Mouse (Mus musculus) lung, postnatal 10 days (tissue): ENCODE measurements around the gene Acvrl1.

ENCODE experiments used
- DNase-seq: peaks from one replicate; pipeline ENCODE4 v3.0.0; 2021

The Acvrl1 gene

DNA sequence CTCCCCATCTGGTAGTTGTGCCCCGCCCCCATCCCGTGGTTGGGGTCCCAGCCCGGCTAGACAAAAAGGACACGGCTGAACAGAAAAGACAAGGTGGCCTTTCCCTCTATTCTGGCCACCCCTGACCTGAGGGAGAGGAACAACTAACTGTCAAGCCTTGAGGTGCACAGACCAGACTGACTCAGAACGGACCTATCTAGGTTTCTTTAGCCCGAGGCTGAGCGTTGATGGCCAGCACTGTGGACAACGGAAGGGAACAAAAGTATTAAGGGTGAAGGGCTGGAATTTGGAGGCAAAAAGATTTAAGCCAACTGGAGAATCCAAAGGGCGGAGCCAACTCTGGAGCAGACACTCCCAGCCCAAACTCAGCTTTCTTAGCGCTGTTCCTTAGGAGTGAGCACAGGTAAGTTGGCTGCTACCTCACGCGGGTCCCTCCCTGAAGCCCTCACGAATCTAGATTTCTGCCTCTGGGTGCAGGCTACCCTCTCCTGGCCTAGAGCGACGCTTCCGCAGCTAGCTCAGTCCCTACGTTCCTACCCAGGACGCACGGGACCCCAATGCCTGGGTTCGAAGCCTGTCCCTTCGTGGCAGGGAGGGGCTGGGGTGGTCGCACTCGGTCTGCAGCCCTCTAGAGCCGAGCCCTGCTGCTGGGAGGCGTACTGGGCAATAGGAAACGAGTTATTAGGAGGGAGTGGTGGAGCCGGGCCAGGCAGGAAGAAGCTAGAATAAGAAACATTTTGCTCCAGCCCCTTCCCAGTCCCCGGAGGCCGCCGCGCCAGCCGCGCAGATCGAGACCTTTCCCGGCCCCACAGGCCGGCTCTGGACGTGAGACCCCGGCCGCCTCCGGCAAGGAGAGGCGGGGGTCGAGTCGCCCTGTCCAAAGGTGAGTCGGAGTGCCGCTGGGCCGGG lies at the start of gene Acvrl1:
Acvrl1 (plus strand) TSS at position 342 of the 909 bp plus-strand sequence.
- DNase-seq = peak; percentile 81

DNA sequence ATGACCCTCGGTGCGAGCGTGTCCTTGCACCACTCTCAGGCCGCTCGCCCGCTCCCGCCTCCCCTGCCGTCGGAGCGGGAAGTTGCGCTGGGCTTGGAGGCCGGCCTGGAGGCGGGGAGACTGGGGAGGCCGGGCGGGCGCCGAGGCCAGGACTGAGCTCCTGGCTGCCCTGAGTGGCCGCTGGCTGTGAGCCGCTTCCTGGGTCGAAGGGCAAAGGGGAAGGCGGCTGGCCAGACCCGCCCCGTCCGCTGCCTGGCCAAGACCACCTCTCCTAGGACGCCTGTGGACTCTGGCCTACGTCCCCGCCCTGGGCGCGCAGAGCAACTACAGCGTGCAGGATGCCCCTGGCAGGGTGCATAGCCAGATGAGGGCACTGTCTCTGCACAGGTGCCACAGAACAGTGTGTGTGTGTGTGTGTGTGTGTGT lies 49.6 kb upstream of the Acvrl1 start:
- DNase-seq = peak; percentile 94

DNA sequence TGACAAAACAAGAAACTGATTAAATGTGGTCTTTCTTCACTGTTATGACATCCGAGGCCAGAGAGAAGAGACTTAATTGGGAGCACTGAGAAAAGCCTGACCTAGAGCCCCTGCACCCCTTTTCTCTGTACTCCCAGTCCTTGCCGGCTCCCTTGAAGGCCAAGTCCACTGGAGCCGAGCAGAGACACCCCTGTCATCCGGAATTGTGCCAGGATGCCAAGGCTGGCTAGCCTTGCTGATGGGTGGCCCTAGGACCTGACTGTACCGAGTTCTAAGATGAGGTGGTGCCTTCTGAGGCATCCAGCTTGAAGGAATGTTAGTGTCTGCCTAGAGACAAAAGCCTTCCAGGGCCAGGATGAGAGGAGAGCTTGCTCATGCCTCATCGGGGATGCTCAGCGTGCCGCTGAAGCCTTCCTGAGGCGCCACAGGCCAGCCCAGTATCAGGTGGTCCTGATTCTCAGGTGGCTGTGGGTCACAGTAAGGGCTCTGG lies 48.2 kb upstream of the Acvrl1 start:
- no peak for DNase-seq

DNA sequence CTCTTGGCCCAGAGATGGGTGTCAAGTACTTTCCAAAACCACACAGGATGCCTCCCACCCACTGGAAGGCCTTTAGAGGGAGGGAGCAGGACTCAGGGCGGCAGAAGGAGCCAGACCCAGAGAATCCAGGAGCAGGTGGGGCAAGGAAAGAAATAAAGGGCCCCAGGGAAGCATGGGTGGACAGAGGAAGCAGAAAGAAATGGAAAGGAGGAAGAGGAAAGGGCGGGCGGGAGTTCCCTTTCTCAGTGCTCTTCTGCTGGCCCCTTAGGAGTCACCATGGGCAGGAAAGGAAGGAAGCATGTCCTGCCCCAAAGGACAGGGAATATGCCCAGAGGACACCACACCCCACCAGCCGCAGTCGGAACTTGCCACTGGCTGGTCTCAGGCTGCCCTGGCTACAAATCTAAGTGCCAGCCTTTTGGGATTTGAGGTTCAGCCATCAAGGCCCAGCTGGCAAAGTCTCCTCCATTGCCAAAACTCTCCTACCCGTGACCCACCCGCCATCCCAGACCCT lies 47.2 kb upstream of the Acvrl1 start:
- peak; percentile 42 for DNase-seq

DNA sequence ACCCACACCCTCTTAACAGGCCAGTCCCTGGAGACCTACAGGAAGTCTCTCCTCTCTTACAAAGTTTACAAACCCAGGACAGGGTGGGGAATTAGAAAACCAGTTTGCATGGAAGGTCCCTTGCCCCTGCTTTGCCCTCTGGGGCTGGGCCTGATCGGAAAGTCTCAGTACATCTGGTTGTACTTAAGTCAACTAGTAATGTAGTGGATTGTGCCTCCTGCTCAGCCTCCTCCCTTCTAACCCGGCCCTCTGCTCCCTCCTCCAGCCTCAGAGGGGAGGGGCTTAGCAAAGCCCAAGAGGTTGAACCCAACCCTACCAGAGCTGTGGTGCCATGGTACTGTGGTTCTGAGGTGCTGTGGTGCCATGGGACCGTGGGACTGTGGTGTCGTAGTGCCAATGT lies 46.1 kb upstream of the Acvrl1 start:
- DNase-seq = peak; percentile 44

DNA sequence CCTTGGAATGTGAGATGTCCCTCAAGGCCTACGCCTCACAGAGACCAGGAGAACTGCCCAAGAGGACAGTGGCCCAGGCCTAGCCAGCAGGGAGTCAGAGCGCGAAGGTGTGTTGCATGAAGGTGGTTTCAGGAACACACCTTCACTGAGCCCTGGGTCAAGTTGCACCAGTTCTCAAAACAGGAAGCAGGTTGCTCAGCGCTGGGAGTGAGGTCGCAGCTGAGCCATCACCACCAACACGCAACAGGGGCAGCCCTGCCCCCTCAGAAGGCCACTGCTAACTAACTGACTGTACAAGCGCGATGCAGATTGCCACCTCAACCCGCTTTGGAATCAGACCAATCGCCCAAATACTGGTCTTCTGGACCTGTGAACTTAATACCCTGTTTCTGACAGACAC lies 43.8 kb upstream of the Acvrl1 start:
- DNase-seq = no peak

DNA sequence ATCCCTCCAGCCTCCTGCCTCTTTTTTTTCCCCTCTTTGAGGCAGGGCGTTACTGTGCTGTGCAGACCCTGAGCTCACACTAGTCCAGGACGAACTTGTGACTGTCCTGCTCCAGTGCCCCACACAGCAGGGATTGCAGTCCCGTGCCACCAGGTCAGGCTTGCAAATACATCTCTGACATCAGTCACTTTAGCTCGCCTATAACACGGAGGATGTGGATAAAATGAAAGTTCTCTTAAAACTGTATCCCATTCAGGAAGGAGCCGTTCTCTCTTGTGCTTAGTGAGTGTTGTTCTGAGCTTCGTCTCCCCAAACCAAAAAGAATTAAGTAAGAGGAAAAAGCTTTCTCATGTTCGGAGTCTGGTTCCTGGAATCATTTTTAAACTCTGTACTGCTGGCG lies 41.9 kb upstream of the Acvrl1 start:
- DNase-seq = no peak

DNA sequence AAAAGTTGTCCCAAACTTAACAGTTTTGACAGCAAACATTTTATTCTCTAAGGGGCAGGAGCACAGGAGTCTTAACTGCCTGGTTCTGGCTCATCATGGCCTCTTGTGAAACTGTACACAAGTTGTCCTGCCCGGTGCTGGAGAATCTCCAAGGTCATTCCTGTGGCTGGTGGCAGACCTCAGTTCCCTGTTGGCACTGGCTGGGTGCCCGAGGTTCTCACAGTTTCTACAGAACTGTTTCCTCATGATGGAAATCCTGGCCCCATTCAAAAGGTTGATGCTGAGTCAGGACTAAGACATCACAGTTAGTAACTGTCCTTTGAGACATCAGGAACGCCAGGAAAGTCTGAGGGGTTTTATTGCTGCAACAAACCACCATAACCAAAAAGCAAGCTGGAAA lies 41.4 kb upstream of the Acvrl1 start:
- DNase-seq = peak; percentile 60

DNA sequence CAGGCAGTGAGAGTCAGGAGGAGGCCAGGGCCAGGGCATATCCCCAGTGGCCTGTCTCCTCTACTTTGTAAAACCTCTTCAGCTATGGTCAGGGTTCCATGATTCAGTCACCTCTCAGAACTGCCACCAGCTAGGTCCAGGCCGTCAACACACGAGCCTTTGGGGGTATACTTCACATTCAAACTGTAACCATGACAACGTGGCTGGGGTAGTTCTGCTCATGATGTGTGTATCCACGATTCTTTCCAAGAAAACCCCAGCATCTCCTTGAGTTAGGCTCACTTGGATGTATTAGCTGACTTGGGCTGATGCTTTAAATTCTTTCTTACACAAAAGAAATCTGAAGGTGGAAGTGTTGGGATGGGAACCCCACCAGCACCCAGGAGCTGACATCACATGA lies 40.0 kb upstream of the Acvrl1 start:
- no peak for DNase-seq

DNA sequence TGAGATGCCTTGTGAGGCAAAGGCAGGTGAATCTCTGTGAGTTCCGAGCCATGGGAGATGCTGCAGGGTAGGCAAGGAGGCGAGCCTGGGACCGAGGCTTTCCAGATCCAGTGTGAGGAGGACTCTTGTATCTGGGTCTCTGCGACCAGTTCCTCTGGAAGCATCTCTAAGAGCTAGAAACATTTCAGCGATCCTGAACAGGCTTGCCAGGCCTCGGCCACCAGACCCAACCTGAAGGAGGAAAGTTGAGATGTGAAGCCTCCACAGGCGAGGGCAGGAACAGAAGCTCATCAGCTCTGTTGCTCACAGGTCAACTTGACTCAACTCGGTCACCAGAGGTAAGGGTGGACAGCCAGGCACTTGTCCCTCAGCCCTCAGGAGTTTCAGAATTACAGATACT lies 36.8 kb upstream of the Acvrl1 start:
- no peak for DNase-seq

DNA sequence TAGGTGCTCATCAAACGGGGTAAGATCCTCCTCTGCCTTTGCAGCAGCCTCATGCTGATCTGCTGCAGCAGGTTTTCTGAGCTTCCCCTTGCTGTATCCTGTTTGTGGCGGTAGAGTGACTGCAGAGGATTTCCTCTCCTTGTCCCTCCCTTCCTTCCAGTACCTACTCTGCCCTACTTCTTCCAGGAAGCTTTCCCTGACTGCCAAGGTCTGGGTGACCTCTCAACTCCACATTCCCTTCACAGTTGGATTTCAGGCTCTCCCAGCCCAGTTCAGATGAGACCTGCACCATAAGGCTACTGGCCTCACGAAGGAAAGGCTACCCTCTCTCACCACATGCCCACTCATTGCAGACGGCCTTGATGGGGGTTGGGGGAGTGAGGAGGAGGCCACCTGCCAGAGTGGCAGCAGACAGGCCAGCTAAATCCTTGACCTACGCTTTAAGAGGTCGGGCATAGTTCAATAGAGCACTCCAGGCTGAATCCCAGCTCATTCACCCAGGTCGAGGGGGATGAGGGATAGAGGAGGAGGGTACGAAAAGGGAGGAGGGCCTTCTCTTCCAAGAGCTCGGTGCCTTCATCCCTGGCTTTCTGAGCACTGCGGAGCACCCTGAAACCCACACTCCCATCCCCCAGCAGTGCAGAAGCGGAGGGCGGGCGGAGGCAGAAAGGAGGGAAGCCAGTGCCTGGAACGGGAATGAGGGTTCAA lies 36.0 kb upstream of the Acvrl1 start:
- no peak for DNase-seq

DNA sequence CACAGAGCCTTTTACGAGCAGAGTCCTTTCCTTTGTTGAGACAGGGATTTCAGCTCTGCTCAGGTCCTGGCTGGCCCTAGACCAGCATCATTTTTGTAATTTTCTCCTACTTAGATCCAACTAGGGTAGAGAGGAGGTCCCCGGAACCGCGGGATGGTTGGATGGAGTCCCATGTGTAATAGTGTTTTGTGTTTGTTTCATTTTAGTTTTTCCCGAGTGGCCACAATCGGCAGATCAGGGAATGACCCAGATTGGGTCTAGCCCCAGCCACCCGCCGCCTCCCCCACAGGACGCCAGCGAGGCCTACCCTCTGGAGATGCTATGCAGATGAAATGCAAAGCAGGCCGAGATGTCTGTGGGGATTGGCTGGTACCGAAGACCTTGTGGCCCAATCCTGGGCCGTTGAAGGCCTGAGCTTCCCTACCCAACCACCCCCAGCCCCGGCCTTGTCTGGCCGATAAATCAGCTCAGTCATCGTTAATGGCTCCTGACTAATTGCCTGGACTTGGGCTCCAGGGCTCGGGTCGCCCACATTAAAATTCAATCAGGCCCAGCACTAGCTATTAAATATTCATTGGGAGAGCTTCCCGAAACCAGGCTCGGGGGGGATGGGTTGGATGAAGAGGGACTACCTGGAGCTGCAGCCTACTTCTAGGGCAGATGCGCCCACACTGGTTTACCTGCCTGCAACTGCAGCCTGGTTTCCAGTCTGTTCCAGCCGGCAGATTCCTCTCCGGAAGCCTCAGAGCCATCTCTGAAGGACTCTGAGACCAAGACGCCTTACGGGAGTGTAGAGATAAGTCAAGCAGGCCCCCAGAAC lies 35.3 kb upstream of the Acvrl1 start:
- DNase-seq = no peak

DNA sequence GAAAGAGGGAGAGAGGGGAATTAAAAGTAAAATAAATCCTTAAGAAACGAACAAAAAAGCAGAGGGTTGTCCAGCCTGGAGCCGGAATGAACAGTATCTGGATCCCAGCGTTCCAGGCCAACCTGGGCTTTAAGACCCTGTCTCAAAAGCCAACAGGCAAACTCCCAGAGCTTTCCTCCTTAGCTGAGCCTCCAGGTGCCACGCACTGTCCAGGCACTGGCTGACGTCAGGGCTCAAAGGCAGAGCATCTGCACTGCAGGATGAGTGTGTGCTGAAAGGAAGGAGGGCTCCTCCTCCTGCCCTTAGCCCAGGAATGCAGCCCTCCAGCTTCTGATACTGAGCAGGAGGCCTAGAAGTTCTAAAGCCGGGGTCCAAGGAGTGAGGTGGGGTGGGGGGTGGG lies 34.3 kb upstream of the Acvrl1 start:
- DNase-seq = no peak

DNA sequence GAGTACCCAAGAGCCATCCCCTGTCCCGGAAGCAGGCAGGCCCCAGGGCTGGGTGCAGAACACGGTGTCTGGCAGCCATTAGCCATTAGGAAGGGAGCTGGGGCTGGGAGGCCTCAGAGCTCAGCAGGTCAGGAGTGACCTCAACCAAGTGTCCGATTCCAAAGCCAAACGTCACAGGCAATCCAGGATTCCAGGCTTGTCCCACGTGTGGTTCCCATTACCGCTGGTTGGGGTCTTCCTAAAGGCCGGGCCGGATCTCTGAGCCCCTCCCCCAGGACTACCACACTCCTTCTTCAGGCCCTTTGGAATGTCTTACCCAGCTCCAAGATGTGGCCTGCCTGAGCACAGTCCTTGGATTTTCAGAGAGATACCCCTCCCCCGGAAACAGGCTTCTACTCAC lies 33.3 kb upstream of the Acvrl1 start:
- DNase-seq = no peak

DNA sequence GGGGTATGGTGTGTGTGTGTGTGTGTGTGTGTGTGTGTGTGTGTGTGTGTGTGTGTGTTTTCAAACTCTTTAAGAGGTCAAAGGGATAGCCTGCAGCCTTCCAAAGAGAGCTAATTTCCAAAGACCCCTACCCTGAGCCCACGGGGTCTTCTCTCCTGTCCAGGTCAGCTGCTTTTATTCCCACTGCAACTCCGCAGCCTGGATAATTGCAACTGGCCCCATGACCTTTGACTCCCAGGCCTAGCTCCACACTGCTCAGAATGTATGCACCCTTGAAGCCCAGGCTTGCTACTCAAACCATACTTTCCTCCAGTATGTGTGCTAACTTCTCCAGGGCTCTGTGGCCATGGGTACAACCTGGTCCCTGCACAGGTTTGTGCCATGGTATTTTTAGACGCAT lies 32.9 kb upstream of the Acvrl1 start:
- DNase-seq = no peak

DNA sequence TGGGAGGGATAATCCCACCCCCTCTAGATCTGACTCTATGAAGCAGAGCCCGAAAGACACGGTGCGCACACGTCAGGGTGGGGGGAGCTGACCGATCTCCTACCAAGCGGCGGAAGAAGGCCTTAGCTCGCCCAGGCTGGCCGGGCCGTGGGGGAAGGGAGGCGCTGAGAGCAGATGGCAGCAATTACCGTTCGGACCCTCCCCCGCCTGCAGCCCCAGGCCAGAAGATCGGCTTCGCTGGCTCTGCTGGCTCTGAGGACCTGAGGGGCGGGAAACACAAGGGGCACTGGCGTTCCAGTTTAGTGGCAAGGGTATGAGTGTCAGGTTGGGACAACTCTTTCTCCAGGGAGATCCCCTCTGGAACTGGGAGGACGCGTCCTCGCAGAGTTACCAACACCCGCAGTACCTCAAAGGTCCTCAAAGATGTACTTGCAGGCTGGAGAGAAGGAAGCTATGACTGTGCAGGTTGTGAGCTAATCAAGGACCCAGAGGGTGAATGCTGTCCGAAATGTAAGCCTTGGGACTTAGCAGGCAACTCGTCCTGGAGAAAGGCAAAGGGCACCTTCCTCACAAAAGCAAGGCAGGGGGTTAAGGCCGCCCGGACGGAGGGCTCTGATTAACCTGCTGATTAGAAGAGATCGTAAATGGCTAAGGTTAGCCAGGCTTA lies 30.2 kb upstream of the Acvrl1 start:
- peak; percentile 54 for DNase-seq

DNA sequence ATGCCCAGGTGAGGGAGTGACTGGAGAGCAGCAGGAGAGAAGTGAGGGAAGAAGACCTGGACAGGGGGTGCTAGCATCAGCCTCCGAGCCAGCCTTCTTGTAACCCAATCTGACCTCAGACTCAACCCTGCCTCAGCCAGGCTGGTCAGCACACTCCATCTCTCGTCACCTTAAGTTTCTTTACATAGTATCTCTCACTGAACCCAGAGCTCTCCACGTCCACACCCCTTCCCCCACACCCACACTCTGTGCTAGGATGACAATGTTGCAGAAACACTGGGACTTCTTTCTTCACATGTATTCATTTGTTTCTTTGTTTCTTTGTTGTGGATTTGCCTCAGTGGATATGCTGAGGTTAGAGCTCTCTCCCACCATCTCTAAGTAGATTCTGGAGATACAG lies 27.3 kb upstream of the Acvrl1 start:
- no peak for DNase-seq

DNA sequence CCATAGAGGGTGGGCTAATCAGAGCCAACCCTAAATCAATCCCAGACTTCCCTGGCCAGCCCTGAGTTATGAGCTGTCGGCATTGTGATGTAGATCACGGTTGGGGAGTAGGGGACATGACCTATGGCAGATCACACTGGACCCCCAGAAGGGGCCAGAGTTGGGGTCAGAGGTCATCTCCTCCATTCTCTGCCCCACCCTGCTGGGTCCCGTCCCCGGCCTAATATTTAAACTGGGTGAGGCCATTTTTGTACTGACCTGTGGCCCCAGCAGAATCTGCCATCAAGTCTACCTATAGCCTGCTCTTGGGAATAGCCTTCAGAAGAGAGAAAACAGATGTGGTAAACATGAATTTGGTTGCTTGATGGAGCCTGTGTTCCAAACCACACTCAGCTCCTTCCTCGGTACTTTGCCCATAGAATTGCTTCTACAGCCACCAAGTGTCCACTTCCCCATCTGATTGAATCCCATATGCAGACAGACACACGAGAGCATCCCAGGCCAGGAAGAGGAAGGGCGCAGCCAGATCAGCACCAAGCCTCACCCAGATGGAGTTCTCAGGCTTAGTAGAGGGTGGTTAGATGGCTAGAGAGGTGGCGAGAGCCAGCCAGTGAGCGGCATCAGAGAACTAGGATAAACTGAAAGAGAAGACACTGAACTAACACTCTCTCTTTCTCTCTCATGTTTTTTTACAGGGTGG lies 24.6 kb upstream of the Acvrl1 start:
- no peak for DNase-seq

DNA sequence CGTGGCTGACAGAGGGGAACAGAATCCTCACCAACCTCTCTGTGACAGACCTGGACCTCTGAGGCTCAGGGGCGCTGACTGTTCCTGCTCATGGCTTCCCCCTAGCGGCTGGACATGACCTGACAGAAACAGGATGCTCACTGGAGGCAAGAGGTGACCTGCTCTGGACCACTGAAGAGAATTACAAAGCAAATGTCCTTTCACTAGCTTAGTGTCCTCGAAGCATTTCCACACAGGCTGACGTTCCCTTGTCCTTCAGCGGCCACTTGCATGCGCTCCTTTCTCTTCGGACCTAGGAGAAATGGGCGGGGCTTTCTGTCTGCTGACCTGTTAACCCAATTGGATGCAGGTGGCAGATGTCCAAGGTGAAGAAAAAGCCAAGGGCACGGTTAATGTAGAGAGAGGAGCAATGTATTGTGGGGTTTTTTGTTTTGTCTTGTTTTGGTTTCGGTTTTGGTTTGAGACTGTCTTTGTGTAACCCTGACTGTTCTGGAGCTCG lies 22.8 kb upstream of the Acvrl1 start:
- peak; percentile 89 for DNase-seq

DNA sequence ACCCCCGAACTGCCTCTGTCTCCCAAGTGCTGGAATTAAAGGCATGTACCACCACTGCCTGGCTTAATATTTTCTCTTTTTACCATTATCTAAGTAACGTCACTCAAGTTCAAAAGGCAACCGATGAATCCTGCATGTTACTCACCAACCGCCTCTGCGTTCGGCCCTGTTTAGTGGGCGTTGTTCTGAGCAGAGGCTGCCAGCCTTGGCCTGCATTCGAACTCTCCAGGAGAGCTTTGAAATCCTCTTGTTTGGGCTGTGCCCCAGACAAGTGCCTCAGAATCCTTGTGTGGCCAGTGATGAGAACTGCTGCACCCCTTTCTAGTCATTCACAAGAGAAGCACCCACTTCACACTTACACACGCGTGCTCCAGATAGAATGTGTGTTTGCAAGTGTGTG lies 22.3 kb upstream of the Acvrl1 start:
- no peak for DNase-seq

DNA sequence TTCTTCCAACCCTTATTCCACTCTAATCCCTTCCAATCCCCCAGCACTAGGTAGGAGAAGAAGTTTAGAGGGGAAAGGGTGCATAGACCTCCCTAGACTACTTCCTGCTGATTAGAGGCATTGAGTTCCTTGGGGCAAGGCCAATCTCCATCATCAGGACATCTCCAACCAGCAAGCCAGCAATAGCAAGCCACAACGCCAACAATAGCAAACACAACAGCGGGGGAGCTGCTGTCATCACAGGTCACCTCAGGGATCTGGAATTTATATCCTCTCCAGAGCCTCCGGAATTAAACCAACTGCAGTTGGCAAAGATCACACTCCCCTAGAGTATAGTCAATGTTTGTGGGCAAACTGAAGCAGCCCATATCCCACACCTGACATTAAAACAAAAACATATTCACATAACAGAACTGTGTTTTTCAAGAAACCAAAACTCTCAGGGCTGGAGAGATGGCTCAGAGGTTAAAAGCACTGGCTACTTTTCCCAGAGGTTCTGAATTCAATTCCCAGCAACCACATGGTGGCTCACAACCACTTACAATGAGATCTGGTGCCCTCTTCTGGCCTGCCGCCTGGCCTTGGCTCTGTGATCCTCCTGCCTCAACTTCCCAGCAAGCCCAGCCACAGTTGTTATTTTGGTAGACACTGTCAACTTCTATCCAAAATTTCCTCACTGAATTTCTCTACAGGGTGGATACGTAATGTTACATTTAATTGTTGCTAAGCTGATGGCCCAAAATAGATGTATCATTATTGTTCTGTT lies 20.2 kb upstream of the Acvrl1 start:
- no peak for DNase-seq
